Mouse (Mus musculus) G1E (cell line): ENCODE results near the gene Ndufs7.

Experiments
- CTCF ChIP-seq: IDR thresholded peaks from 2 replicates; pipeline ENCODE4 v1.5.1; 2012; ENCODE audit warnings: low read depth, low read length, inconsistent platforms, mixed read lengths
- GATA1 ChIP-seq: IDR thresholded peaks from 2 replicates; pipeline ENCODE4 v1.6.1; 2012; ENCODE audit warnings: borderline replicate concordance, low read length, inconsistent platforms, mixed read lengths
- GATA2 ChIP-seq: IDR thresholded peaks from 2 replicates; pipeline ENCODE4 v1.6.1; 2012; ENCODE audit warnings: low read depth, low read length, inconsistent platforms, borderline replicate concordance
- POLR2AphosphoS5 ChIP-seq: IDR thresholded peaks from 2 replicates; pipeline ENCODE4 v1.6.1; 2012; ENCODE audit warnings: low read depth, low read length, inconsistent platforms; ENCODE audit not compliant: insufficient replicate concordance
- TAL1 ChIP-seq: conservative IDR thresholded peaks from 2 replicates; pipeline ENCODE4 v1.6.1; 2012; ENCODE audit warnings: low read depth, low read length, inconsistent platforms, mixed read lengths

DNA sequence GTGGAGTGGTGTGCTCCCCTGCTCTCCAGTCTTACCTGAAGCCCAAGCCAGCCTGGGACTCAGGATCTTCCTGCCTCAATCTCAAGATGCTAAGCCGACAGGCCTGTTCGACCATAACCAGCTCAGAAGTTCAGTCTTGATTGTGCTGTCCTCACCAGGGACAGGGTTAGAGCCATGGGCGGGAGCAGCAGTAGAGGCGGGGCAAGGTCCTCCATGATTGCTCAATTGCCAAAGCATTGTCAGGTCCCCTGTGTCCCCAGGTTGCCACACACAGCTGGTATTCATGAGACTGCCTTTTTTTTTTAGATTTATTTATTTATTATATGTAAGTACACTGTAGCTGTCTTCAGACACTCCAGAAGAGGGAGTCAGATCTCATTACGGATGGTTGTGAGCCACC is 27.3 kb downstream of the Ndufs7 start:
- TF ChIP-seq CTCF, result no peak
- no peak for TF ChIP-seq TAL1
- TF ChIP-seq GATA1, result no peak
- TF ChIP-seq POLR2AphosphoS5, result no peak
- TF ChIP-seq GATA2, result no peak
